ENCODE assay signal across 10 mouse cellular contexts in the genomic region with DNA sequence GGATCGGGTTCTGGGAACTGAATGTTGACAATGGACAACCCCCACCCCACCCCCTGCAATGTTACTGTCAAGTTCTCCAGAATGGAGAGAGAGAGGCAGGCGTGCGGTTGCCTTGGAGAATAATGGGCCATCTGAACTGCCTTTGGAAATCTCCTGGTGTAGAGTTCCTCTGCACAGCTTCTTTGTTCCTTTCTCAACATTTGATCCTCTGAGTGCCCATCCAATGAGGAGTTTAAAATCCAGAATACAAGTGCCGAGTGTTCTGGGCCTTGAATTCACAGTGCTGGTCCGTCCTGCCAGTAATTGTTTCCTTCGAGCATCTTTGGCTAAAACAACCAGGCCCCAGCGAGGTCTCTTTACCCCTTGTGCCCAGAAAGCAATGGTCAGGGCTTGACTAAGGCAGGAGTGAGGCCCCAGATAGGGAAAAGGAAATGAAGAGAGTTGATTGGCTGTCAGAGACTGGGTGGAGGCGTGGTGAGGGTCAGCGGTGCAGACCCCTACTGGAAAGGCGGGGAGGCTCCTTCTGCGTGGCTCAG. TPM values are rescaled to one million over a fixed set of nuclear protein-coding genes. Genes with fewer than 3 reads are reported as not detected.
DNase-seq lines count a peak whose midpoint lies in the region; ATAC-seq lines count a peak whose summit lies in the region.
"Had no signal": no experiment of that assay in that cellular context is flagged by ENCODE, and none has a peak within 500 bp of the region (broad histone marks: within the 10 kb centered on the region; RNA-seq: fewer than 3 reads in every experiment).

No protein-coding gene starts in this region.

- no peak overlapping the region for H3K9ac ChIP-seq in hindbrain, embryonic 11.5 days (ENCODE audit: low read depth, low read length)
- peak overlapping the region; percentile 29; the same call in 1 of the 2 replicates for H3K9ac ChIP-seq in liver, embryonic 16.5 days (ENCODE audit: low read depth, low read length)
- H3K9ac ChIP-seq: intestine, embryonic 15.5 days had no signal

- no peak overlapping the region for H3K4me3 ChIP-seq in hindbrain, embryonic 11.5 days (ENCODE audit: low read depth, low read length)
- H3K4me3 ChIP-seq in liver, embryonic 16.5 days (ENCODE audit: low read depth, low read length), result peak overlapping the region; percentile 24
- H3K4me3 ChIP-seq: intestine, embryonic 15.5 days had no signal

- DNase-seq in cerebellum, postnatal 10 days, result peak; percentile 27 to 38
- DNase-seq in R1 (ENCODE audit: low read depth, low spot score) (peak; percentile 53), MN1 (ENCODE audit: low spot score) (no peak)
- DNase-seq in hindbrain, embryonic 11.5 days (ENCODE audit: low spot score), result peak; percentile 73
- no peak for DNase-seq in cerebellum, adult 8-10 months

- ATAC-seq in cerebellum, adult (ENCODE audit: insufficient number of reproducible peaks, low FRiP score, low TSS enrichment), result no peak
- peak; percentile 84 for ATAC-seq in hindbrain, embryonic 11.5 days (ENCODE audit: low FRiP score)
- ATAC-seq in liver, embryonic 16.5 days (ENCODE audit: low read depth), result no peak
- no peak for ATAC-seq in monocyte, adult 5-6 weeks (replicated peaks; ENCODE audit: insufficient number of reproducible peaks, low FRiP score, low TSS enrichment, poor library complexity, severe bottlenecking)
- ATAC-seq: intestine, embryonic 15.5 days had no signal

- H3K4me1 ChIP-seq in hindbrain, embryonic 11.5 days (replicated peaks; ENCODE audit: control insufficient read depth, insufficient read depth, low read length), result peaks cover 4% of the 10 kb centered on the region; the same call in 1 of the 2 replicates
- no peaks in the 10 kb centered on the region; the same call in 1 of the 2 replicates for H3K4me1 ChIP-seq in liver, embryonic 16.5 days (ENCODE audit: control insufficient read depth, low read depth, low read length)

- WGBS in hindbrain, embryonic 11.5 days, result 13% methylated on average over 11 of the region's 11 CpGs
- 54% methylated on average over 11 of the region's 11 CpGs for WGBS in liver, embryonic 16.5 days (ENCODE audit: insufficient replicate concordance)

- H3K36me3 ChIP-seq in hindbrain, embryonic 11.5 days (ENCODE audit: control insufficient read depth, insufficient read depth, low read length), result no peaks in the 10 kb centered on the region
- H3K36me3 ChIP-seq in liver, embryonic 16.5 days (ENCODE audit: control insufficient read depth, insufficient read depth), result no peaks in the 10 kb centered on the region
- H3K36me3 ChIP-seq: intestine, embryonic 15.5 days had no signal

- H3K27me3 ChIP-seq in hindbrain, embryonic 11.5 days (ENCODE audit: control insufficient read depth, insufficient read depth, low read length), result no peaks in the 10 kb centered on the region
- H3K27me3 ChIP-seq in liver, embryonic 16.5 days (ENCODE audit: control insufficient read depth, insufficient read depth, low read depth, low read length), result no peaks in the 10 kb centered on the region
- H3K27me3 ChIP-seq: intestine, embryonic 15.5 days had no signal

- H3K27ac ChIP-seq in hindbrain, embryonic 11.5 days (ENCODE audit: low read depth, low read length), result peak overlapping the region; percentile 84
- H3K27ac ChIP-seq in liver, embryonic 16.5 days (ENCODE audit: low read length), result 0 out of 2 replicates have a peak overlapping the region, but pooled peaks have one; percentile 30
- H3K27ac ChIP-seq: intestine, embryonic 15.5 days had no signal

- no peak overlapping the region for H3K4me2 ChIP-seq in hindbrain, embryonic 11.5 days (replicated peaks; ENCODE audit: low read depth, low read length)
- H3K4me2 ChIP-seq in liver, embryonic 16.5 days (ENCODE audit: low read depth, low read length), result peak overlapping the region; percentile 49
- H3K4me2 ChIP-seq: intestine, embryonic 15.5 days had no signal

- no peaks in the 10 kb centered on the region for H3K9me3 ChIP-seq in hindbrain, embryonic 11.5 days (ENCODE audit: control insufficient read depth, low read length)
- H3K9me3 ChIP-seq in liver, embryonic 16.5 days (replicated peaks; ENCODE audit: control insufficient read depth, low read length), result no peaks in the 10 kb centered on the region
- H3K9me3 ChIP-seq: intestine, embryonic 15.5 days had no signal

RNA-seq across cellular contexts. Expression of a gene that starts 4.0 kb away (rescaled TPM):
- polyA plus RNA-seq in hindbrain, embryonic 11.5 days (2014; fragmentation: Nextera tagmentation; extraction: Ambion mirVana), result 17.5 and 22.4 TPM in 2 replicates
- 43.3 and 45.2 TPM in 2 replicates for polyA plus RNA-seq in liver, embryonic 16.5 days (2015; fragmentation: Nextera tagmentation; extraction: Ambion mirVana)
- total RNA-seq in monocyte, adult 5-6 weeks (2017), result 1.9 to 6.5 TPM (median 5.3 TPM) in 3 replicates

RNA-seq across cellular contexts. Expression of a gene that starts 57.5 kb away (rescaled TPM):
- polyA plus RNA-seq in hindbrain, embryonic 11.5 days (2014; fragmentation: Nextera tagmentation; extraction: Ambion mirVana), result 0.13 TPM in 1 of 2 replicates, not detected in the other
- polyA plus RNA-seq in liver, embryonic 16.5 days (2015; fragmentation: Nextera tagmentation; extraction: Ambion mirVana), result 0.40 and 0.53 TPM in 2 replicates
- total RNA-seq in monocyte, adult 5-6 weeks (2017), result not detected in 3 replicates
- polyA plus RNA-seq: small intestine, adult 2 months had no signal

Comparison
In these comparisons a context has a peak if more than half of its experiments do, and no peak if none do; other contexts are left out.
1. DNase-seq: peak in cerebellum, postnatal 10 days (2 of 2), R1 (single experiment) and hindbrain, embryonic 11.5 days (single experiment); none in MN1 (single experiment) and cerebellum, adult 8-10 months (single experiment).